ENCODE assay signal across 25 mouse cellular contexts in the genomic region with DNA sequence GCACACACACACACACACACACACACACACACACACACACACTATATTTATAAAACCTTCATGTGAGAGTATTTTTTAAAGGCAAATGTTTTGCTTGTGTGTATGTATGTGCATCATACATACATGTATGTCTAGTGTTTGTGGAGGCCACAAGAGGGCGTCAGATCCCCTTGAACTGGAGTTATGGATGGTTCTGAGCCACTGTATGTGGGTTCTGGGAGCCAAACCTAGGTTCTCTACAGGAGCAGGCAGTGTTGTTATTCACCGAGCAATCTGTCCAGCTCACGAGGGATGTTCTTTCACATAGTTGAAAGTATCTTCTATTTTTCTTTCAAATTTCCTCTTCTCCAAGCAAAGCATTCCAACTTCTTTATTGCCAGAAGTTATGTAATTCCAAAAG. TPM values are rescaled to one million over a fixed set of nuclear protein-coding genes. Genes with fewer than 3 reads are reported as not detected.
DNase-seq lines count a peak whose midpoint lies in the region; ATAC-seq lines count a peak whose summit lies in the region.
"Had no signal": no experiment of that assay in that cellular context is flagged by ENCODE, and none has a peak within 500 bp of the region (broad histone marks: within the 10 kb centered on the region; RNA-seq: fewer than 3 reads in every experiment).

No protein-coding gene starts in this region.

- no peaks in the 10 kb centered on the region for H3K27me3 ChIP-seq in heart, embryonic 11.5 days (ENCODE audit: control insufficient read depth, insufficient read depth, low read length)
- H3K27me3 ChIP-seq: intestine, embryonic 15.5 days had no signal

- H3K4me2 ChIP-seq in heart, embryonic 11.5 days = no peak overlapping the region
- H3K4me2 ChIP-seq: intestine, embryonic 15.5 days; midbrain, embryonic 11.5 days had no signal

- 63% methylated on average over 3 of the region's 3 CpGs for WGBS in heart, embryonic 11.5 days (ENCODE audit: insufficient replicate concordance)

- no peak overlapping the region for H3K27ac ChIP-seq in heart, embryonic 11.5 days (ENCODE audit: low read depth, low read length)
- H3K27ac ChIP-seq: forebrain, embryonic 10.5 days; hindbrain, embryonic 10.5 days; intestine, embryonic 15.5 days; layer of hippocampus, adult 2 months had no signal

- no peaks in the 10 kb centered on the region for H3K9me3 ChIP-seq in heart, embryonic 11.5 days (replicated peaks; ENCODE audit: control insufficient read depth, low read length)
- H3K9me3 ChIP-seq: forebrain, embryonic 10.5 days; hindbrain, embryonic 10.5 days; intestine, embryonic 15.5 days had no signal

- H3K4me1 ChIP-seq in heart, embryonic 11.5 days (ENCODE audit: control insufficient read depth, insufficient read depth, low read length) = no peaks in the 10 kb centered on the region
- H3K4me1 ChIP-seq: forebrain, embryonic 10.5 days; hindbrain, embryonic 10.5 days; intestine, embryonic 15.5 days had no signal

- no peak for ATAC-seq in heart, embryonic 11.5 days (replicated peaks; ENCODE audit: insufficient number of reproducible peaks, low FRiP score, low TSS enrichment)
- ATAC-seq in erythroid progenitor cell, adult 5-6 weeks (replicated peaks; ENCODE audit: low FRiP score, poor library complexity, severe bottlenecking) = no peak
- ATAC-seq: forebrain, postnatal 0 days; hindbrain, embryonic 16.5 days; intestine, embryonic 15.5 days; liver, postnatal 0 days; lung, postnatal 0 days had no signal

- H3K4me3 ChIP-seq in heart, embryonic 11.5 days (ENCODE audit: low read depth, low read length) = no peak overlapping the region
- H3K4me3 ChIP-seq: forebrain, embryonic 10.5 days; hindbrain, embryonic 10.5 days; intestine, embryonic 15.5 days; layer of hippocampus, adult 2 months had no signal

- DNase-seq in heart, adult 18-20 months = peak; percentile 12 to 30
- peak; percentile 2 for DNase-seq in 3T3-L1 (ENCODE audit: low read depth, low spot score)
- DNase-seq in 416B (ENCODE audit: low read depth) = peak; percentile 6
- peak; percentile 3 for DNase-seq in NIH3T3 (ENCODE audit: low read depth)
- no peak for DNase-seq in spleen, postnatal 36 days (ENCODE audit: low spot score in 2 of 2)
- DNase-seq in embryo, embryonic 11 days = no peak
- DNase-seq: adrenal gland, adult 8-10 months; cerebellum, adult 18-20 months; cerebellum, postnatal 25 days; forebrain, postnatal 0 days; liver, postnatal 0 days; right cerebral cortex, postnatal 4 days; thymus, adult 2 months had no signal

- H3K9ac ChIP-seq in heart, embryonic 11.5 days (ENCODE audit: low read depth, low read length) = no peak overlapping the region
- H3K9ac ChIP-seq: forebrain, postnatal 0 days; intestine, embryonic 15.5 days; liver, postnatal 0 days had no signal

- H3K36me3 ChIP-seq in heart, embryonic 11.5 days (ENCODE audit: control insufficient read depth, insufficient read depth, low read length) = no peaks in the 10 kb centered on the region
- H3K36me3 ChIP-seq: forebrain, embryonic 10.5 days; hindbrain, embryonic 10.5 days; intestine, embryonic 15.5 days had no signal

RNA-seq across cellular contexts. Expression of gene Agtr2, which starts 56.3 kb away (rescaled TPM):
- not detected for total RNA-seq in heart, adult 18-20 months (2021)
- polyA plus RNA-seq in heart, embryonic 11.5 days (2014; fragmentation: Nextera tagmentation; extraction: Ambion mirVana) = 0.21 and 0.31 TPM in 2 replicates
- total RNA-seq in erythroid progenitor cell, adult 5-6 weeks (2015; ENCODE audit: low replicate concordance) = not detected in 2 replicates
- total RNA-seq in erythroid progenitor cell, adult 5-6 weeks (2017; ENCODE audit: low replicate concordance) = not detected in 2 replicates
- total RNA-seq: granulocyte monocyte progenitor cell, adult 5-6 weeks; liver, adult 2 months; megakaryocyte progenitor cell, adult 5-6 weeks had no signal
- polyA plus RNA-seq: liver, adult 2 months; thymus, adult 2 months had no signal

Comparison
In these comparisons a context has a peak if more than half of its experiments do, and no peak if none do; other contexts are left out.
1. DNase-seq: peak in heart, adult 18-20 months (2 of 2), 3T3-L1 (single experiment), 416B (single experiment) and NIH3T3 (single experiment); none in spleen, postnatal 36 days (0 of 2) and embryo, embryonic 11 days (single experiment).